Mouse (Mus musculus) kidney, adult 2 months (tissue): Measurements from ENCODE around the gene Gm960.

Experiments used
- CTCF ChIP-seq: fragments of 200-500 bp; conservative IDR thresholded peaks from 2 replicates; pipeline ENCODE4 v1.5.1; 2011; ENCODE audit warnings: low read depth, mild to moderate bottlenecking, control low read depth, low read length, moderate library complexity, mixed read lengths; ENCODE audit not compliant: insufficient read depth, insufficient read length
- POLR2A ChIP-seq: fragments of 200-500 bp; IDR thresholded peaks from one replicate; pipeline ENCODE4 v1.6.1; 2011; ENCODE audit warnings: low read depth, low read length, control low read depth

- TF ChIP-seq POLR2A = no peak
- no peak for TF ChIP-seq CTCF
These were observed 22.3 kb upstream of the Gm960 start for GRCm38 (mm10) chr19:4720671-4721244.
